Mouse (Mus musculus) heart, embryonic 14.5 days (tissue): ENCODE data around the gene Cldn5. TPM values are rescaled to one million over a fixed set of nuclear protein-coding genes. Genes with fewer than 3 reads are reported as not detected.

Experiments
- ATAC-seq: fragments of 200-750 bp; cut with Nextera tagmentation; 2 replicates; pipeline ENCODE4 v1.8.0; 2017; ENCODE audit warnings: low read depth, moderate TSS enrichment; ENCODE audit not compliant: insufficient number of reproducible peaks, insufficient read depth, low FRiP score
- H3K27ac ChIP-seq, 2 experiments: fragments of 200-500 bp in 1 of 2; fragments of 300-500 bp in 1 of 2; sonication (generic) in 1 of 2; replicated peaks in 1 of 2; 2 replicates each; pipeline ENCODE4 v1.5.1; 2012 to 2014; ENCODE audit warnings: low read depth in 2 of 2, low read length in 2 of 2, control low read depth in 1 of 2, mild to moderate bottlenecking in 1 of 2, mixed read lengths in 1 of 2; ENCODE audit not compliant: control insufficient read depth in 1 of 2, insufficient read depth in 1 of 2
- H3K27me3 ChIP-seq: fragments of 300-500 bp; sonication (generic); 2 replicates; pipeline ENCODE4 v1.6.1; 2014; ENCODE audit warnings: mild to moderate bottlenecking, low read length, control low read depth; ENCODE audit not compliant: control insufficient read depth, insufficient read depth
- H3K36me3 ChIP-seq: fragments of 300-500 bp; sonication (generic); 2 replicates; pipeline ENCODE4 v1.6.1; 2014; ENCODE audit warnings: mild to moderate bottlenecking, control low read depth, low read length, mixed read lengths; ENCODE audit not compliant: control insufficient read depth, insufficient read depth
- H3K4me1 ChIP-seq, 2 experiments: fragments of 200-500 bp in 1 of 2; fragments of 300-500 bp in 1 of 2; sonication (generic) in 1 of 2; 2 replicates each; pipeline ENCODE4 v1.6.1; 2012 to 2014; ENCODE audit warnings: low read length in 2 of 2, control low read depth in 1 of 2, mixed read lengths in 1 of 2; ENCODE audit not compliant: control insufficient read depth in 2 of 2, insufficient read depth in 2 of 2
- H3K4me2 ChIP-seq: fragments of 300-500 bp; sonication (generic); 2 replicates; pipeline ENCODE4 v1.6.1; 2014; ENCODE audit warnings: mild to moderate bottlenecking, low read length
- H3K4me3 ChIP-seq, 2 experiments: fragments of 200-500 bp in 1 of 2; fragments of 300-500 bp in 1 of 2; sonication (generic) in 1 of 2; 2 replicates each; pipeline ENCODE4 v1.5.1; 2012 to 2014; ENCODE audit warnings: low read length in 2 of 2, mild to moderate bottlenecking in 2 of 2, control low read depth in 1 of 2, low read depth in 1 of 2, moderate library complexity in 1 of 2; ENCODE audit not compliant: control insufficient read depth in 1 of 2, insufficient read depth in 1 of 2
- H3K9ac ChIP-seq: fragments of 300-500 bp; sonication (generic); 2 replicates; pipeline ENCODE4 v1.6.1; 2014; ENCODE audit warnings: mild to moderate bottlenecking, low read length
- H3K9me3 ChIP-seq: fragments of 300-500 bp; sonication (generic); 2 replicates; pipeline ENCODE4 v1.6.1; 2016; ENCODE audit warnings: low read length, control low read depth; ENCODE audit not compliant: control insufficient read depth
- WGBS: fragments of 180-500 bp; shearing (Covaris S2); extraction: QIAGEN DNeasy Blood & Tissue Kit; methylation state at CpG from one replicate; pipeline ENCODE4 v1.1.7; 2014; 5-methylcytosine and 5-hydroxymethylcytosine counted together
- polyA plus RNA-seq: library from polyadenylated mRNA; unstranded; fragments of >200 nt; fragmentation: Nextera tagmentation; extraction: Ambion mirVana; gene quantifications from 2 replicates; pipeline ENCODE4 v1.2.1, GENCODE M21; 2014

The Cldn5 gene
- polyA plus RNA-seq, 1 experiment from 2014 or later = 19.5 TPM

- 94% methylated on average over 10 of the region's 10 CpGs for WGBS
- H3K36me3 ChIP-seq = peaks cover 81% of the 10 kb centered on the region
These were observed 10.0 kb downstream of the Cldn5 start for GRCm38 (mm10) chr16:18786652-18787051.

GRCm38 (mm10) chr16:18788627-18789406 is 12.2 kb downstream of the Cldn5 start:
- no peaks in the 10 kb centered on the region for H3K4me1 ChIP-seq
- no peak overlapping the region for H3K27ac ChIP-seq
- ATAC-seq = no peak
- peaks cover 83% of the 10 kb centered on the region for H3K36me3 ChIP-seq
- no peaks in the 10 kb centered on the region for H3K27me3 ChIP-seq
- no peaks in the 10 kb centered on the region for H3K9me3 ChIP-seq
- no peak overlapping the region for H3K9ac ChIP-seq
- H3K4me2 ChIP-seq = no peak overlapping the region
- 76% methylated on average over 10 of the region's 10 CpGs for WGBS
- H3K4me3 ChIP-seq = no peak overlapping the region

More at GRCm38 (mm10) chr16:18786652-18787051, 10.0 kb downstream of the Cldn5 start:
- Histone ChIP-seq H3K4me3 (no peak overlapping the region), H3K4me1 (no peaks in the 10 kb centered on the region), H3K4me2 (no peak overlapping the region), H3K27ac (no peak overlapping the region), H3K9ac (no peak overlapping the region), H3K27me3 (no peaks in the 10 kb centered on the region), H3K9me3 (no peaks in the 10 kb centered on the region)
- ATAC-seq = no peak

DNA sequence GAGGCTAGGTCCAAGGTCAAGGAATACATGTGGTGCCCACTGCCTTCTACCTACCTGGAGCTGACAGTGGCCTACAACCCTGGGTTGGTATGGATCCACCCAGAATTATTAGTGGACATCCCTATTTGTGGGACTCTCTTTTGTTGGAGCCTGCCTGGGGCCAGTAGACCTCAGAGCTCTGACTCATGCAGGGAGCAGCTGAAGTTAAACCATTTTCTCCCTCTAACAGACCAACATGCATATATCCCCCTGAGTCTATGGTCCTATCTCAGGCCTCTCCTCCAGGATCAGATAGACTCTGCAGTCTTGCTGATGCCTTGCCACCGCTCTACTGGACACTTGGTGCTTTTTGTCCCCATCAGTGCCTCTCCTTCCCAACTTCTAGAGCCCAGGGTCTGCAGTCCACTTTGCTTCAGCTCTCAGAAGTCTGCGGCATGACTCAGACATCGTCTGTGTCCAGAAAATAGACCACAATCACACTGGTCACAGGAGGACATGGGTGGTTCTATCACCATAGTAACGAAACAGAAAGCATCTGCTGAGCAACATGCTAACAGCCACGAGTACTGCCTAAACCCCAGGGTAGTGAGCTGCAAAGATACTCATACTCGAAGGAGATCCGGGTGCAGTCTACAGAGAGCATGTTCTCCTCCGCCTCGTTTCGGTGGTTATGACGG is 18.7 kb downstream of the Cldn5 start:
- no peak for ATAC-seq
- Histone ChIP-seq H3K4me2 (no peak overlapping the region), H3K9ac (no peak overlapping the region), H3K4me1 (no peaks in the 10 kb centered on the region), H3K27me3 (no peaks in the 10 kb centered on the region), H3K36me3 (peaks cover 98% of the 10 kb centered on the region), H3K27ac (no peak overlapping the region), H3K4me3 (no peak overlapping the region), H3K9me3 (no peaks in the 10 kb centered on the region)
- 88% methylated on average over 11 of the region's 11 CpGs for WGBS

DNA sequence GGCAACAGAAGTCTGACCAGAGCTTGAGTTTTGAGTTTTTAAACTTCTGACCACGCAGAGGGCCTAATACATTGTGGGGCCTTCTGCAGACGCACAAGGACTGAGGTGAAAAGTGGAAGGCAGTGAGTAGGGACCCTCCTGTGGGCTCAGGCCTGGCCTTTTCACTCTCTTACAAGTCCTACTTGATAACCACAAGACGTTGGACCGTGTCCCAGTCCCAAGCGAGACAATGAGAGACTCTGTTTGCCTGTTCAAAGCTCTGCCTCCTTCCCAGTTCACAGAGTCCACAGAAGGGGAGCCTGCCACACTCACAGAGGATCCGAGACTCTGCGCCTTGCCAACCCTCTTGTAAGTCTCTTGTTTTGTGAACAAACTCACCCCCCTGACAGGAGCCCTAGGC is 20.0 kb downstream of the Cldn5 start:
- no peak for ATAC-seq
- WGBS = 80% methylated on average over 7 of the region's 7 CpGs
- H3K27ac ChIP-seq = no peak overlapping the region

DNA sequence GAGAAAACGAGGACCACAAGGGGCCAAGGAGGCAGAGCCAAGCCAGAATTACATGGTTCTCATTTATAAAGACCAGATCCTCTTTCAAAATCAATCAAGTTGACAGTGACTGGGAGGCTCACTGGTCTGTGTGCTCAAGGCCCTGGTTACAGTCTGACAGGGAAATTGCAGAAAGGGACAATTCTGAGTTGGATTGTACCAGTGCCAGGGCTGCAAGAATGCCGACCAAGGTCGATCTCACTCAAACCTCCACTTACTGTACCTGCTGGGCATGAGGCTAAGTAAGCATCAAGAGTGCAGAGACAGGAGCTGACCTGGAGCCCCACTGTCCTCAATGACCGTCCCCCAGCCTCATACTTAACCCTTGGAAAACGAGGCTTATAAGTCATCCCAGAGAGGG is 21.5 kb downstream of the Cldn5 start:
- H3K9me3 ChIP-seq = no peaks in the 10 kb centered on the region
- WGBS = 90% methylated on average over 5 of the region's 5 CpGs
- H3K36me3 ChIP-seq = peaks cover 93% of the 10 kb centered on the region
- ATAC-seq = no peak
- no peak overlapping the region for H3K9ac ChIP-seq
- no peak overlapping the region for H3K4me2 ChIP-seq
- no peaks in the 10 kb centered on the region for H3K27me3 ChIP-seq
- no peak overlapping the region for H3K4me3 ChIP-seq
- no peak overlapping the region for H3K27ac ChIP-seq
- no peaks in the 10 kb centered on the region for H3K4me1 ChIP-seq

More for the DNA sequence above, 20.0 kb downstream of the Cldn5 start:
- H3K9me3 ChIP-seq = no peaks in the 10 kb centered on the region
- no peak overlapping the region for H3K4me3 ChIP-seq
- H3K27me3 ChIP-seq = no peaks in the 10 kb centered on the region
- H3K4me2 ChIP-seq = no peak overlapping the region
- no peaks in the 10 kb centered on the region for H3K4me1 ChIP-seq
- H3K9ac ChIP-seq = no peak overlapping the region
- peaks cover 98% of the 10 kb centered on the region for H3K36me3 ChIP-seq

- Histone ChIP-seq H3K4me1 (no peaks in the 10 kb centered on the region), H3K27ac (no peak overlapping the region), H3K9ac (no peak overlapping the region), H3K4me2 (no peak overlapping the region), H3K9me3 (no peaks in the 10 kb centered on the region), H3K27me3 (no peaks in the 10 kb centered on the region), H3K36me3 (peaks cover 90% of the 10 kb centered on the region), H3K4me3 (no peak overlapping the region)
- ATAC-seq = no peak
- 62% methylated on average over 2 of the region's 2 CpGs for WGBS
These were observed 22.2 kb downstream of the Cldn5 start for GRCm38 (mm10) chr16:18798841-18799240.

- no peak overlapping the region for H3K4me3 ChIP-seq
- 87% methylated on average over 2 of the region's 2 CpGs for WGBS
- no peaks in the 10 kb centered on the region for H3K9me3 ChIP-seq
- peaks cover 0 to 4% of the 10 kb centered on the region in 2 experiments; a peak in 1 of 4 replicates for H3K4me1 ChIP-seq
- ATAC-seq = no peak
- H3K27me3 ChIP-seq = no peaks in the 10 kb centered on the region
- H3K36me3 ChIP-seq = peaks cover 78% of the 10 kb centered on the region
- H3K27ac ChIP-seq = no peak overlapping the region
- no peak overlapping the region for H3K4me2 ChIP-seq
- H3K9ac ChIP-seq = no peak overlapping the region
These were observed 29.1 kb downstream of the Cldn5 start for GRCm38 (mm10) chr16:18805746-18806145.
